Mouse (Mus musculus) CD4-positive, CD25-positive, alpha-beta regulatory T cell, adult 4 months (primary cell): ENCODE results near the gene Lrrfip2. TPM values are rescaled to one million over a fixed set of nuclear protein-coding genes. Genes with fewer than 3 reads are reported as not detected.

Experiments
- ATAC-seq: one replicate; pipeline ENCODE4 v1.8.0; 2017
- polyA plus RNA-seq, 2 experiments: library from polyadenylated mRNA; unstranded; fragments of 100-300 nt; shearing (Covaris generic); gene quantifications; one replicate each; pipeline ENCODE4 v1.2.1; 2017

Gene Lrrfip2
- polyA plus RNA-seq: 1 to 10 TPM; 8.2 to 9.6 TPM

DNA sequence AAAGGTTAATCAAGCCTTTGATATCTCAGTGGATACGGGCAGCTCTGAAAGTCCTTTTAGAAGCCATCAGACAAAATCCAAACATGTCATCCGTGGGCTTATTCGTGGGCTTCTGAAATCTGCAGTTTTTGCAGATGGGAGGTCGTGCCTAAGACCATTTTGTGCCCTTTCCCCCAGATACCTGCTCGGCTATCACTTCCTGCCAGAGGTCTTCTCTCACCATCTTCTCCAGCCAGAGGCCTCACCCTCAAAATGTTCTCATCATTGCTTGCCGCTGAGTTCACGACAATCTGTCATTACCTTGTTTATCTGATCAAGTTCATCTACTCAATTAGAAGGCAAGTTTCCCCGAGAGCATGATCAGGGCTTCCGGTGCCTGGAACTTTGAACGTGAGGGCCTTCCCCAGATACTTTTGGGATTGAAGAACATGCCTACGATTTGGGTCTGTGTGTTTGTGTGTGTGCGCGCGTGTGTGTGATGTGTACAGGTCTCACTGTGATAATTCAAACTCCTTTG, at the start of gene Lrrfip2:
Gene Lrrfip2 (plus strand): TSS at position 467 of the 517 bp plus-strand sequence.
- no peak for ATAC-seq

- ATAC-seq: peak; percentile 57
Measured at GRCm38 (mm10) chr9:111070546-111070961, 46.8 kb upstream of the Lrrfip2 start.

DNA sequence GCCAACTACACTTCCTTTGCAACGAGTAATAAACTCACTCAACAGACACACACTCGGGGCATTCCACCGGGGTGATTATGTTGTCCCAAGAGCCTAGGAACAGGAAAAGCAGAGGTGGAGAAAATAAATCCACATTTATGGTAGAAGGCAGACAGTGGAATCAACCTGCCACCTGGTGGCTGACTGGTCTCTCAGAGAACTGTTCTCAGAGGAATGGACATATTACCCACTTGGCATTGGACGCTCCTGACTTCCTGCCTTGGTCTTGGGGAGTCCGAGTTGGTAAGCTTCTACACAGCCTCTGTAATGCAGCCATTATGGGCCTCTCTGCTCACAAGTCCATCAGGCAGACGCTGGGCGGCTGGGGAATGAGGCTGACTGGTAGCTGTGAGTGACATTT, 45.2 kb upstream of the Lrrfip2 start:
- ATAC-seq: no peak

GRCm38 (mm10) chr9:111072971-111073370, 44.4 kb upstream of the Lrrfip2 start:
- ATAC-seq: no peak

DNA sequence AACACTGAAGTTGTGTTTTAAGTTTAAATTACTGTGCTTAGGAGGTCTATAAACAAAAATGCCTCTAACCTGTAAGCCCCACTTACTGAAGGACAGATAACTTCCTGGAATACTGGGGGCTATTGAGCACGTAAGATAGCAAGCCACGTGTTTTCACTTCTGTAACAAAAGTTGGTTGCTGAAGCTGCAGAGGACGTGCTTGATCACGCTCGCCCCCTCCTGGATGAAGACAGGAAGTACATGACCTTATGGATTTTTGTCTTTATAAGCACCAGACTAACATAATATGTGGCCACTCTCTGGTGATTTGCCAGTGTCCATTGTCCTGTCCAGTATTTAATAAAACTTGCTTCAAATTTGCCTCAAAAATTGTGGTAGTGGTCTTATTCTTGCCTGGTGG, 39.6 kb upstream of the Lrrfip2 start:
- ATAC-seq: no peak

DNA sequence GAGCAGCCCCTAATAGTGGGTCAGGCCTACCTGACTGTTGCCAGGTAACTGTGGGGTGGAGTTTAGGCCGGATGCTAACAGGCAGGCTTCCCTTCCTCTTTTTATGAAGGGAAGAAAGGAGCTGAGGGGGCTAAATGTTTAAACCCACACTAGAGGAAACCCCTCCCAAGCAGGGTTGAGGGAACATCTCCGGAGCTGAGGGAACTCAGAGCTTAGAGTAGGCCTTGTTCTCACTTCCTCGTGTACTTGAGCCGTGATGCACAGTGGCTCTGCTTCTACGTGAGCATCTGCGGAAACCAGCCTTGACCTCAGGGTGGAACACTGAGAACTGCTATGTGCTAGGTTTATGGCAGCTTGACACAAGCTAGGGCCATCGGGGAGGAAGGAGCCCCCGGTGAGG, 36.6 kb upstream of the Lrrfip2 start:
- ATAC-seq: no peak

DNA sequence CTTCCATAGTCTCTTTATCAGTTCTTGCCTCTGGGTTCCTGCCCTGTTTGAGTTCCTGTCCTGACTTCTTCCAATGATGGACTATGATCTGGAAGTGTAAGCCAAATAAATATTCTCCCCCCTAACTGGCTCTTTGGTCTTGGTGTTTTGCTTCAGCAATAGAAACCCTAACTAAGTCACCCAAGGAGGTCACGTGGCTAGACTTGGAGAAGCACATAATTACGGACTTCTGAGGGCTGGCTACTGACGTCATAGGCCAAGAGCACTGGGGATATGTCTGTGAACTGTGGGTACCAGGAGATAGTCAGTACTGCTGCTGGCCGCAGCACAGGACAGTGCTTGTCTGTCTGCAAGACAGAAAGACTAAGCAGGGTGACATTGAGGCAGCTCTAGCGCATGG, 35.6 kb upstream of the Lrrfip2 start:
- no peak for ATAC-seq

- ATAC-seq: no peak
Measured at GRCm38 (mm10) chr9:111085329-111085728, 32.1 kb upstream of the Lrrfip2 start.

- ATAC-seq: no peak
Measured at GRCm38 (mm10) chr9:111086137-111086536, 31.3 kb upstream of the Lrrfip2 start.

GRCm38 (mm10) chr9:111086995-111087606, 30.3 kb upstream of the Lrrfip2 start:
- ATAC-seq: no peak

DNA sequence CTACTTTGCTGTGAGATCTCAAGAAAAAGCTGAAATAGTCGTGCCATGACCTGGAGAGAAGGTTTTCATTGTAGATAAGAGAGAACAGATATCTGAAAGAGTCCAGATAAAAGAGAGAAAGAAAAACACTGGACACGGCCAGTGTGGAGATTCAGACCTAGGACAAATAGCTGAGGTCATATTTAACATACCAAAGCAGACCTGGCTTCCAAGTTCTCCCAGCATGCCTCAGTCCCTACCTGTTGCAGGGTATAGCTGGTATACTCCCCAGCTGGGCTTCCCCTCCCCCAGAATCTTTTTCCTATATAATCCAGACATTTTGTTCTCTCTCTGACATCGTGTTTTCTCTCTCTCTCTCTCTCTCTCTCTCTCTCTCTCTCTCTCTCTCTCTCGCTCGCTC, 29.4 kb upstream of the Lrrfip2 start:
- ATAC-seq: no peak

- ATAC-seq: no peak
Measured at GRCm38 (mm10) chr9:111088886-111089285, 28.5 kb upstream of the Lrrfip2 start.

- ATAC-seq: no peak
Measured at GRCm38 (mm10) chr9:111092657-111093056, 24.7 kb upstream of the Lrrfip2 start.

DNA sequence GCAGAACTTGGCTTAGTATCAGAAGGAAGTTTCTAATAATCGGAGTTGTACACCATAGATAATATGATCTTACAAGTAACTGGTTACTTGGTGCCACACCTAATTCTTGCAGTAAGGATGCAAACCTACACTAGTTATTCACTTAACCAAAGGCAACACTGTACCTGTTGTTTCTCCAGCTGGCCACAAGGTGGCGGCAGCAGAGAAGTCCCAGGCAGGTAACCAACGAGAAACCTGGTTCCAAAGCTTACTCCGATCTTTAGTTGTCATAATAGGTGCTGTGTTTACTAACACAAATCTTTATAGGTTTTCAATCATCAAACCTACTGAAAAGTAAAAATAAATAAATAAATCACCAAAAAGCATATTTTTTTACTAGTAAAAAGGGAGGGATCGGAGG, 24.3 kb upstream of the Lrrfip2 start:
- peak; percentile 51 for ATAC-seq

DNA sequence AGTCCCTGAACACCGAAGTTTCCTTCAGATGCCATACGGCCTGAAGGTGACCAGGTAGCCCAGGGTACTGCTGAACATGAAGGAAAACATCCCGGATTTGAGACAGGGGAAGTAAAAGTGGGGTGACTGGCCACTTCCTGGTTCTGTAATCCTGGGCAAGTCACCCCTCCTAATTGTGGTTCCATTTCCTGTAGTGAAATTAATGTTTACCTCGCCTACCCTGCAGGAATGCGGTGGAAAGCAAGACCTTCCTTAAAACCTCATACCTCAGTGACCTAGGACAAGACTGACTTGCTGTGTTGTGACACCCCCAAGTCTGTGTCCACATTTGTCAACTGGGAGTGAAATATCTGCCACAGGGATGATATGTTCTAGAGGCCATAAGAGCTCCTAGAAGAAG, 22.8 kb upstream of the Lrrfip2 start:
- no peak for ATAC-seq

DNA sequence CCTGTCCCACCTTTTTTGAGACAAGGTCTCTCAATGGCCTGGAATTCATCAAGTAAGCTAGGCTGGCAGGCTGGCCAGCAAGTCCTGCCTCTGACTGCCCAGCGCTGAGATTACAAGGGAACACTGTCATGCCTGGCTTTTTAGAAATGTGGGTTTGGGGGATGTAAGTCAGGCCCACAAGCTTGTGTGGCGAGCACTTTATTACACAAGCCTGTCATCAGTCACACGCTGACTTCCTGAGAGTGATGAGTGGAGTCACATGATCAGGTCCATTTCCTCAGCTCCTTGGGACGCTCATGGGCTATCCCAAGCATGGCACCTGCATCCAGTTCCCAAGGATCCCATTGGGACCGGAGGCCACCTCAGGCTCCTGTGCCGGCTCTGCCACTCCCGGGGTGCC, 21.7 kb upstream of the Lrrfip2 start:
- ATAC-seq: no peak

DNA sequence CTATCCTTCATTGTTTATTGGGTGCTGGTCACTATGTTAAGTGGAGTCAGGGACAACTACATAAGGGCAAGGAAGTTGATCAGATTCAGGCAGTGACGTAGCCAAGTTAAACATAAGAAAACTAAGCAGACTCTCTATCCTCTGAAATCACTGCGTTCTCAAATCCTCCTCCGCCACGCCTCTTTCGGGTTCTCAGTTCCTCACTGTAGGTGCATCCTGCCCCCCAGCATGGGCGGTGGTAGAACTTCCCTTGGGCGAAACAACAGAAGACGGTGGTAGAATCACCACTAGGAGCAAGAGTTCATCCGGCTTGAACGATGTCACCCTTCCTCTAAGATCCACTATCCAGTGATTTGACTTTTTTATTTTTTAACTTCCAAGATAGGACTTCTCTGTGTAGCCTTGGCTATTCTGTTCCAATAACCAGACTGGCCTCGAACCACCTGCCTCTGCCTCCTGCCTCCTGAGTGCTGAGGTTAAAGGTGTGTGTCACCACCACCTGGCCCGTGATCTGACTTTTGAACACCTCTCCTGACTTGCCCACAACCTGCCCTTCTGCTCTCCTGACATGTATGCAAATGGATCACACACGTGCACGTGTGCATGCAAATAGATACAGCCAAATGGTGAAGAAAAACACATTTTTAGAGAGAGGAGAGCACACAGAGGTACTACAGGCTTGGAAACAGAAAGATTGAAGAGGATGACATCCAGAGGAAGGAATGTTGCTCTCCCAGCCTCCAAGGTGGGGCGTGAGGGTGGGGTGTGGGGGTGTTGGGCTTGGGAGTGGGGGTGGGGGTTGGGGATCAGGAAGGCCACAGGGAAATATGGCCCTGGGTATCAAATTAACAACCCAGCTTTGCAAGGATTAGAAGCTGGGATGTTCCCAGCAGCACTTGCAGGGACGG, 20.7 kb upstream of the Lrrfip2 start:
- no peak for ATAC-seq

GRCm38 (mm10) chr9:111097543-111097942, 19.8 kb upstream of the Lrrfip2 start:
- no peak for ATAC-seq

GRCm38 (mm10) chr9:111100406-111100805, 17.0 kb upstream of the Lrrfip2 start:
- no peak for ATAC-seq

- ATAC-seq: no peak
Measured at GRCm38 (mm10) chr9:111103293-111103692, 14.1 kb upstream of the Lrrfip2 start.

GRCm38 (mm10) chr9:111103893-111104292, 13.5 kb upstream of the Lrrfip2 start:
- no peak for ATAC-seq

DNA sequence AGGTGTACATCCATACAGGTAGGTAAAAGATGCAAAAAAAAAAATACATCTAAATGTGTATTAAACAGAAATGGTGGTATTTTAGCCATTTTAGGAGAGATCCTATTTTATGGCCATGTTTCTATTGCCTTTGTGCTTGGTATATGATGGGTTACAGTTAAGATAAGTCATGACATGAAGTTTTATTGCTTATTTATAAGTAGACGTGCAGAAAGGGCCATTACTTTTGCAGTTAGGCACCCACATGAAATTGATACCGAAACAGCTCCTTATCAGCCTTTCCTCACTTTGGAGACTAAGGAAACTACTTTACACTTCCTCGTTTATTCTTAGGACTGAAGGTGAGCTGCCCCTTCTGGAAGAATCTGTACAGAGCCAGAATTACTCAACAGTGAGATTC, 9.5 kb upstream of the Lrrfip2 start:
- ATAC-seq: no peak

- ATAC-seq: peak; percentile 82
Measured at GRCm38 (mm10) chr9:111117794-111118251, 431 bp downstream of the Lrrfip2 start.
